Mouse (Mus musculus) midbrain, postnatal 0 days (tissue): Measurements from ENCODE around the gene Slc23a4. TPM values are rescaled to one million over a fixed set of nuclear protein-coding genes. Genes with fewer than 3 reads are reported as not detected.

Source experiments
- ATAC-seq: fragments of 200-750 bp; cut with Nextera tagmentation; 2 replicates; pipeline ENCODE4 v1.8.0; 2017; ENCODE audit warnings: moderate number of reproducible peaks, mild to moderate bottlenecking, moderate TSS enrichment, moderate library complexity; ENCODE audit not compliant: low FRiP score
- DNase-seq: peaks from one replicate; pipeline ENCODE4 v3.0.0-alpha.2; 2015; ENCODE audit warnings: low spot score
- H3K27ac ChIP-seq: fragments of 300-500 bp; sonication (generic); 2 replicates; pipeline ENCODE4 v1.5.1; 2014; ENCODE audit warnings: low read depth, mild to moderate bottlenecking, low read length, mixed read lengths
- H3K27me3 ChIP-seq: fragments of 300-500 bp; sonication (generic); 2 replicates; pipeline ENCODE4 v1.6.1; 2014; ENCODE audit warnings: low read length, control low read depth, mixed read lengths; ENCODE audit not compliant: insufficient read depth
- H3K36me3 ChIP-seq: fragments of 300-500 bp; sonication (generic); 2 replicates; pipeline ENCODE4 v1.6.1; 2014; ENCODE audit warnings: low read length, control low read depth, mixed read lengths; ENCODE audit not compliant: insufficient read depth
- H3K4me1 ChIP-seq: fragments of 300-500 bp; sonication (generic); 2 replicates; pipeline ENCODE4 v1.6.1; 2014; ENCODE audit warnings: mild to moderate bottlenecking, control low read depth, antibody characterized with exemption, low read length, mixed read lengths; ENCODE audit not compliant: insufficient read depth
- H3K4me2 ChIP-seq: fragments of 300-500 bp; sonication (generic); 2 replicates; pipeline ENCODE4 v1.6.1; 2014; ENCODE audit warnings: low read depth, mild to moderate bottlenecking, low read length, mixed read lengths; ENCODE audit not compliant: poor library complexity, severe bottlenecking
- H3K4me3 ChIP-seq: fragments of 300-500 bp; sonication (generic); 2 replicates; pipeline ENCODE4 v1.5.1; 2014; ENCODE audit warnings: low read depth, mild to moderate bottlenecking, low read length, moderate library complexity
- H3K9ac ChIP-seq: fragments of 300-500 bp; sonication (generic); replicated peaks from 2 replicates; pipeline ENCODE4 v1.6.1; 2014; ENCODE audit warnings: mild to moderate bottlenecking, low read length, moderate library complexity, mixed read lengths; ENCODE audit not compliant: poor library complexity, severe bottlenecking
- H3K9me3 ChIP-seq: fragments of 300-500 bp; sonication (generic); 2 replicates; pipeline ENCODE4 v1.6.1; 2016; ENCODE audit warnings: low read length, control low read depth
- CTCF ChIP-seq: IDR thresholded peaks from 2 replicates; pipeline ENCODE4 v1.5.1; 2016; ENCODE audit warnings: antibody characterized with exemption, mild to moderate bottlenecking
- WGBS: fragments of 180-500 bp; shearing (Covaris S2); extraction: QIAGEN DNeasy Blood & Tissue Kit; methylation state at CpG from one replicate; pipeline ENCODE4 v1.1.7; 2014; 5-methylcytosine and 5-hydroxymethylcytosine counted together
- polyA plus RNA-seq: library from polyadenylated mRNA; unstranded; fragments of >200 nt; fragmentation: Nextera tagmentation; extraction: Ambion mirVana; gene quantifications from 2 replicates; pipeline ENCODE4 v1.2.1, GENCODE M21; 2015
- total RNA-seq: library from RNA; depleted of rRNA; stranded (reverse); fragments of >200 nt; gene quantifications from 2 replicates; pipeline ENCODE4 v1.2.3, GENCODE M21; 2014

The Slc23a4 gene
- total and polyA plus RNA-seq, 2 experiments from 2014 or later, result 0.43 to 1.2 TPM

DNA sequence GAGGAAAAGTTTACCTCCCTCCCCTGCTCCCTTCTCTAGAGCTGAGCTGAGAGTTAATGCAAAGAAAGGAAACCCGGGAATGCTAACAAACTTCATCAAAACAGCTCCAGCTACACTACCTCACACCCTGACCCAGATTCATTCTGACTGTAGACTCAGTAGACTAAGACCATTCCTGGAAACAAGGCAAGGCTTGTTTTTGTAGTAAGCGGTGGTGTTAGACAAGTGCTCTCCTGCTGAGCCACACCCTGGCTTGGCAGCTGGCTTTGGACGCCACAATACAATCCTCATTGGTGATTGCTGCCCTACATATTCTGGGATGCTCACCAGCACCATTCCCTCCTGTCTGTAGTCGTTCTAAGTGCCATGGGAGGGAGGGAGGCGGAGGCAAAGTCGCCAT lies 39.1 kb upstream of the Slc23a4 start:
- WGBS, result 59% methylated on average over 6 of the region's 6 CpGs
- no peaks in the 10 kb centered on the region for H3K27me3 ChIP-seq
- no peak for TF ChIP-seq CTCF
- no peak overlapping the region for H3K27ac ChIP-seq
- ATAC-seq (peak; percentile 31; the same call in 1 of the 2 replicates), DNase-seq (peak; percentile 39)
- no peak overlapping the region for H3K4me2 ChIP-seq
- H3K4me3 ChIP-seq, result no peak overlapping the region
- no peaks in the 10 kb centered on the region for H3K9me3 ChIP-seq
- peaks cover 4% of the 10 kb centered on the region; the same call in 1 of the 2 replicates for H3K36me3 ChIP-seq
- H3K4me1 ChIP-seq, result no peaks in the 10 kb centered on the region
- no peak overlapping the region for H3K9ac ChIP-seq

DNA sequence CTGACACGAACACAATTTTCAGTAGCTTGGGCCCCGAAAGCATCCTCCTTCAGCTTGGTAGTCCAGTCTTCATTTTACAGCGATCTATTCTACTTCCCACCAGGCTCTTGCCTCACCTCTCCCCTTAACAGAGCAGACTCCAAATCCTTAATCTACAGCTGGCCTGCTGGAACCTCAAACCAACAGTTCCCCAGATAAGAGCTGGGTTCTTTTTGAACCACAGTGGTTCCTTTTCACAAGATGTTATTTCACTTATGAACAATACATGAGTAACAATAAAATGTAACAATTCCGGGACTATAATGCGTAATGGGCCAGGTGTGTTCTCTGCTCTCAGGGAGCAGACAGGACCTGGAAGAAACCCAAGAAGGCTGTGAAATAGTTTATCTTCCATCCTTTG lies 28.4 kb upstream of the Slc23a4 start:
- 95% methylated on average over 5 of the region's 5 CpGs for WGBS
- DNase-seq, result no peak
- TF ChIP-seq CTCF, result no peak
- ATAC-seq, result no peak
- H3K36me3 ChIP-seq, result no peaks in the 10 kb centered on the region
- H3K9ac ChIP-seq, result no peak overlapping the region
- no peak overlapping the region for H3K4me3 ChIP-seq
- no peaks in the 10 kb centered on the region for H3K27me3 ChIP-seq
- H3K9me3 ChIP-seq, result no peaks in the 10 kb centered on the region
- no peak overlapping the region for H3K27ac ChIP-seq
- H3K4me1 ChIP-seq, result no peaks in the 10 kb centered on the region
- no peak overlapping the region for H3K4me2 ChIP-seq

DNA sequence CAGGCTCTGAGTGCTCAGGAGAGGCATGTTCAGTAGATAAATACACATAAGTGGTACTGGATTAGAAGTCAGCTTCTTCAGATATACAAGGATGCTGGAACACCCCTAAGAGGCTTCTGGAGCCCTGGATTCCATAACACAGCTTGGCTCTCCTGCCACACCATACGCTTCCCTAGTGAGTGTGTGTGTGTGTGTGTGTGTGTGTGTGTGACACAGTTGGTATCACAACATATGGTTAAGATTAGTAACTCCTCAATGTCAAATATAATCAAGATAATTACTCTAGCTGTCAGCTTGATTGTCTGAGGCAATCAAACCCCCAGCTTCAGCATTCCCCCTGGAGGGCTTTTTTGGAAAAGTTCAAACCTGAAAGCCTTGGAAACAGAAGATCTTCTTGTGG lies 23.7 kb upstream of the Slc23a4 start:
- TF ChIP-seq CTCF, result no peak
- Histone ChIP-seq H3K27ac (no peak overlapping the region), H3K4me3 (no peak overlapping the region), H3K4me1 (no peaks in the 10 kb centered on the region), H3K27me3 (no peaks in the 10 kb centered on the region), H3K36me3 (no peaks in the 10 kb centered on the region), H3K4me2 (no peak overlapping the region), H3K9ac (no peak overlapping the region), H3K9me3 (no peaks in the 10 kb centered on the region)
- 100% methylated on average over 1 of the region's 1 CpGs for WGBS
- no peak for DNase-seq
- ATAC-seq, result no peak

DNA sequence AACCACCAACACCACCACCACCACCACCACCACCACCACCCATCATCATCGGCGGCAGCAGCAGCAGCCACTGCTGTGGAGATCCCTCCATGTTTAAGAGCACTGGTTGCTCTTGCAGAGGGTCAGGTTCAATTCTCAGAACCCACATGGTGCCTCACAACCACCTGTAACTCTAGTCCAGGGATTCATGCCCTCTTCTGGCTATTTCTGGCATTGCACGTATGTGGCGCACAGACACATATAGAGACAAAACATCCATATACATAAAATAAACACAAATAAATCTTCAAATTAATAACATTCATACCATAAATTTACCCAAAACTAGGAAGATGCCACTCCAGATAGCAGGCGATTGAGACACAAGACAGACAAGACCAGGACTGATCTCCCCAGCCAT lies 22.5 kb upstream of the Slc23a4 start:
- no peak overlapping the region for H3K4me2 ChIP-seq
- no peak overlapping the region for H3K4me3 ChIP-seq
- peak; percentile 18; the same call in 1 of the 2 replicates for TF ChIP-seq CTCF
- H3K27me3 ChIP-seq, result no peaks in the 10 kb centered on the region
- DNase-seq, result no peak
- 95% methylated on average over 5 of the region's 5 CpGs for WGBS
- H3K36me3 ChIP-seq, result no peaks in the 10 kb centered on the region
- no peak for ATAC-seq
- no peak overlapping the region for H3K9ac ChIP-seq
- H3K9me3 ChIP-seq, result no peaks in the 10 kb centered on the region
- H3K27ac ChIP-seq, result no peak overlapping the region
- H3K4me1 ChIP-seq, result no peaks in the 10 kb centered on the region

DNA sequence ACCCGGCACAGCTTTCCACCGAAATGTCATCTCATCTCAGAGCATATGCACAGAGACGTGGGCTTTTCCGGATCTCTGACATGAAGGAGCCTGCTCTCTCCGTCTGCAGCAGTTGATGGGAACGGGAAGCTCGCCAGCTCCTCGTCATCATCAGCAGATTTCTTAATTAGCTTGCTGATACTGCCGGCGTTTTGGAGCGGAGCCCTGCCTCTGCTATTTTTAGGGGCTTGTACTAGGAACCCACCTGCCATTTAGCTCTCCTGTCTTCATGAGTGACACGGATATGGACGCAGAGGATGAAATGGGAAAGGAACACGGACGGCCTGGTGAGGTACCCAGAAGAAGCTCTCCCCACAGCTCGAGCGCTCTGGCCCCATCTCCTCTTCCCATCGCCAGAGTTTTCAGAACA lies 14.1 kb upstream of the Slc23a4 start:
- Histone ChIP-seq H3K9ac (no peak overlapping the region), H3K4me1 (no peaks in the 10 kb centered on the region), H3K4me2 (0 out of 2 replicates have a peak overlapping the region, but pooled peaks have one; percentile 2), H3K36me3 (no peaks in the 10 kb centered on the region), H3K4me3 (no peak overlapping the region), H3K27ac (no peak overlapping the region), H3K27me3 (no peaks in the 10 kb centered on the region), H3K9me3 (no peaks in the 10 kb centered on the region)
- WGBS, result 81% methylated on average over 18 of the region's 18 CpGs
- DNase-seq, result peak; percentile 78
- no peak for TF ChIP-seq CTCF
- ATAC-seq, result no peak

DNA sequence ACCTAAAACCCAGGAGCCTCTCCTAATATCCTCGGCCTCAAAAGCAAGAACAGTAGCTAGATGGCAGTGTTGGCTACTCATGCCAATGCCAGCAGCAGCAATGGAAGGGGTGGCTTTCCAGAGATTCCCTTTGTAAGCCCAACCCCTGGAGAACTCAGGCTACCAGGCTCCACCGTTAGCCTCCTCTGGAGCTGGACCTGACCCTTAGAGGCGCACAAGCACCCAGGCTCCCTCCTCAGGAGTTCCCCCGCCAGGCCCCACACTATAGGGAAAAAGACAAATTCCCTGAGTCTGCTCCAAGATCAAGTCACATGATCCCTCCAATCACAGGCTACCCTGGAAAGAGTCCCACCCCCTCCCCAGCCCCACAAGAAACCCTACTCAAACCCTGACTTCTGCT lies 10.9 kb upstream of the Slc23a4 start:
- Histone ChIP-seq H3K27me3 (no peaks in the 10 kb centered on the region), H3K9me3 (no peaks in the 10 kb centered on the region), H3K36me3 (no peaks in the 10 kb centered on the region), H3K4me2 (peak overlapping the region; percentile 35), H3K27ac (no peak overlapping the region), H3K4me1 (no peaks in the 10 kb centered on the region), H3K9ac (no peak overlapping the region), H3K4me3 (no peak overlapping the region)
- DNase-seq (peak; percentile 78), ATAC-seq (peak; percentile 71; the same call in 1 of the 2 replicates)
- TF ChIP-seq CTCF, result peak; percentile 82
- 20% methylated on average over 4 of the region's 4 CpGs for WGBS
